ENCODE assay signal across 11 mouse cellular contexts in genomic region chr19:33065274-33066200, GRCm38 (mm10).
DNase-seq lines count a peak whose midpoint lies in the region; ATAC-seq and TF ChIP-seq lines count a peak whose summit lies in the region.
"Had no signal": no experiment of that assay in that cellular context is flagged by ENCODE, and none has a peak within 500 bp of the region (broad histone marks: within the 10 kb centered on the region; RNA-seq: fewer than 3 reads in every experiment).

No protein-coding gene starts in this region.

- no peak overlapping the region for H3K9ac ChIP-seq in kidney, embryonic 14.5 days (ENCODE audit: low read depth, low read length)
- H3K9ac ChIP-seq in midbrain, postnatal 0 days (replicated peaks; ENCODE audit: low read length, poor library complexity, severe bottlenecking), result no peak overlapping the region
- H3K9ac ChIP-seq in midbrain, embryonic 13.5 days (replicated peaks), result no peak overlapping the region
- no peak overlapping the region for H3K9ac ChIP-seq in embryonic facial prominence, embryonic 13.5 days
- H3K9ac ChIP-seq in stomach, embryonic 15.5 days, result no peak overlapping the region
- H3K9ac ChIP-seq in neural tube, embryonic 15.5 days (replicated peaks), result no peak overlapping the region
- H3K9ac ChIP-seq: hindbrain, embryonic 13.5 days; liver, embryonic 14.5 days had no signal

- H3K4me3 ChIP-seq in kidney, adult 2 months (ENCODE audit: insufficient read depth, low read depth, low read length), result no peak overlapping the region
- H3K4me3 ChIP-seq in kidney, embryonic 14.5 days (ENCODE audit: low read length), result no peak overlapping the region
- no peak overlapping the region for H3K4me3 ChIP-seq in midbrain, postnatal 0 days (ENCODE audit: low read depth, low read length)
- no peak overlapping the region for H3K4me3 ChIP-seq in midbrain, embryonic 13.5 days (replicated peaks)
- peak overlapping the region; percentile 10; the same call in 1 of the 2 replicates for H3K4me3 ChIP-seq in embryonic facial prominence, embryonic 13.5 days
- H3K4me3 ChIP-seq in stomach, embryonic 15.5 days (replicated peaks), result no peak overlapping the region
- no peak overlapping the region for H3K4me3 ChIP-seq in neural tube, embryonic 15.5 days (replicated peaks)
- H3K4me3 ChIP-seq: hindbrain, embryonic 13.5 days had no signal

- 78% methylated on average over 19 of the region's 19 CpGs for WGBS in kidney, adult 2 months
- WGBS in kidney, embryonic 14.5 days, result 79% methylated on average over 19 of the region's 19 CpGs
- WGBS in midbrain, postnatal 0 days, result 58% methylated on average over 19 of the region's 19 CpGs
- 70% methylated on average over 19 of the region's 19 CpGs for WGBS in midbrain, embryonic 13.5 days
- 23% methylated on average over 19 of the region's 19 CpGs for WGBS in embryonic facial prominence, embryonic 13.5 days
- WGBS in stomach, embryonic 15.5 days, result 50% methylated on average over 19 of the region's 19 CpGs
- 82% methylated on average over 19 of the region's 19 CpGs for WGBS in neural tube, embryonic 15.5 days

- H3K36me3 ChIP-seq in kidney, adult 2 months (ENCODE audit: control insufficient read depth, insufficient read depth, low read length), result no peaks in the 10 kb centered on the region
- H3K36me3 ChIP-seq in kidney, embryonic 14.5 days (ENCODE audit: control insufficient read depth, insufficient read depth, low read length), result no peaks in the 10 kb centered on the region
- no peaks in the 10 kb centered on the region for H3K36me3 ChIP-seq in midbrain, postnatal 0 days (ENCODE audit: insufficient read depth, low read length)
- no peaks in the 10 kb centered on the region for H3K36me3 ChIP-seq in midbrain, embryonic 13.5 days
- no peaks in the 10 kb centered on the region for H3K36me3 ChIP-seq in embryonic facial prominence, embryonic 13.5 days
- no peaks in the 10 kb centered on the region for H3K36me3 ChIP-seq in stomach, embryonic 15.5 days
- no peaks in the 10 kb centered on the region for H3K36me3 ChIP-seq in neural tube, embryonic 15.5 days
- H3K36me3 ChIP-seq: G1E; hindbrain, embryonic 13.5 days had no signal

- H3K27me3 ChIP-seq in kidney, adult 2 months (replicated peaks; ENCODE audit: control insufficient read depth, insufficient read depth, low read length), result no peaks in the 10 kb centered on the region
- H3K27me3 ChIP-seq in kidney, embryonic 14.5 days (ENCODE audit: control insufficient read depth, insufficient read depth, low read length), result no peaks in the 10 kb centered on the region
- H3K27me3 ChIP-seq in midbrain, postnatal 0 days (ENCODE audit: insufficient read depth, low read length), result no peaks in the 10 kb centered on the region
- H3K27me3 ChIP-seq in midbrain, embryonic 13.5 days, result 0 out of 2 replicates have a peak, but pooled peaks cover 4% of the 10 kb centered on the region
- H3K27me3 ChIP-seq in embryonic facial prominence, embryonic 13.5 days, result peaks cover 6% of the 10 kb centered on the region; the same call in 1 of the 2 replicates
- H3K27me3 ChIP-seq in stomach, embryonic 15.5 days (replicated peaks), result no peaks in the 10 kb centered on the region
- no peaks in the 10 kb centered on the region for H3K27me3 ChIP-seq in neural tube, embryonic 15.5 days (replicated peaks)
- H3K27me3 ChIP-seq: hindbrain, embryonic 13.5 days had no signal

- no peak for TF ChIP-seq POLR2A in kidney, adult 2 months (IDR thresholded peaks at IDR 0.05; ENCODE audit: low read depth, low read length)

- no peak overlapping the region for H3K27ac ChIP-seq in kidney, adult 2 months (ENCODE audit: insufficient read depth, low read depth, low read length)
- no peak overlapping the region for H3K27ac ChIP-seq in kidney, embryonic 14.5 days (ENCODE audit: low read depth, low read length)
- no peak overlapping the region for H3K27ac ChIP-seq in midbrain, postnatal 0 days (ENCODE audit: low read depth, low read length)
- H3K27ac ChIP-seq in midbrain, embryonic 13.5 days, result no peak overlapping the region
- peak overlapping the region; percentile 89 for H3K27ac ChIP-seq in embryonic facial prominence, embryonic 13.5 days
- peak overlapping the region; percentile 14; the same call in 1 of the 2 replicates for H3K27ac ChIP-seq in stomach, embryonic 15.5 days
- H3K27ac ChIP-seq in neural tube, embryonic 15.5 days (replicated peaks), result no peak overlapping the region
- H3K27ac ChIP-seq: hindbrain, embryonic 13.5 days; liver, embryonic 14.5 days had no signal

- ATAC-seq in kidney, embryonic 14.5 days (ENCODE audit: low FRiP score, low TSS enrichment), result no peak
- ATAC-seq in midbrain, postnatal 0 days (ENCODE audit: low FRiP score), result peak; percentile 54; the same call in 1 of the 2 replicates
- no peak for ATAC-seq in midbrain, embryonic 13.5 days
- ATAC-seq in embryonic facial prominence, embryonic 13.5 days (ENCODE audit: insufficient number of reproducible peaks, insufficient read depth, low FRiP score, low TSS enrichment, low read depth), result peak; percentile 43
- ATAC-seq in stomach, embryonic 15.5 days (ENCODE audit: insufficient read depth, low FRiP score, low read depth), result no peak
- no peak for ATAC-seq in neural tube, embryonic 15.5 days (ENCODE audit: low FRiP score)

- H3K9me3 ChIP-seq in kidney, embryonic 14.5 days (ENCODE audit: control insufficient read depth, low read length), result no peaks in the 10 kb centered on the region
- no peaks in the 10 kb centered on the region for H3K9me3 ChIP-seq in midbrain, postnatal 0 days (ENCODE audit: low read length)
- no peaks in the 10 kb centered on the region for H3K9me3 ChIP-seq in midbrain, embryonic 13.5 days
- no peaks in the 10 kb centered on the region for H3K9me3 ChIP-seq in embryonic facial prominence, embryonic 13.5 days
- H3K9me3 ChIP-seq in stomach, embryonic 15.5 days, result no peaks in the 10 kb centered on the region
- H3K9me3 ChIP-seq in neural tube, embryonic 15.5 days (replicated peaks), result no peaks in the 10 kb centered on the region
- H3K9me3 ChIP-seq: G1E; hindbrain, embryonic 13.5 days had no signal

- no peaks in the 10 kb centered on the region for H3K4me1 ChIP-seq in kidney, adult 2 months (ENCODE audit: control insufficient read depth, insufficient read depth, low read length)
- no peaks in the 10 kb centered on the region for H3K4me1 ChIP-seq in kidney, embryonic 14.5 days (ENCODE audit: control insufficient read depth, insufficient read depth, low read length)
- H3K4me1 ChIP-seq in midbrain, postnatal 0 days (ENCODE audit: insufficient read depth, low read length), result no peaks in the 10 kb centered on the region
- no peaks in the 10 kb centered on the region for H3K4me1 ChIP-seq in midbrain, embryonic 13.5 days (replicated peaks)
- peaks cover 55% of the 10 kb centered on the region for H3K4me1 ChIP-seq in embryonic facial prominence, embryonic 13.5 days
- no peaks in the 10 kb centered on the region for H3K4me1 ChIP-seq in stomach, embryonic 15.5 days
- no peaks in the 10 kb centered on the region for H3K4me1 ChIP-seq in neural tube, embryonic 15.5 days
- H3K4me1 ChIP-seq: hindbrain, embryonic 13.5 days had no signal

- TF ChIP-seq CTCF in kidney, adult 2 months (conservative IDR thresholded peaks at IDR 0.05; ENCODE audit: insufficient read depth, insufficient read length, low read depth, low read length), result no peak
- no peak for TF ChIP-seq CTCF in midbrain, postnatal 0 days (IDR thresholded peaks at IDR 0.05)

- peak; percentile 18 for DNase-seq in kidney, adult 2 months
- peak; percentile 35 for DNase-seq in midbrain, postnatal 0 days (ENCODE audit: low spot score)
- DNase-seq: adrenal gland, postnatal 14 days had no signal

- no peak overlapping the region for H3K4me2 ChIP-seq in kidney, embryonic 14.5 days (replicated peaks; ENCODE audit: low read depth, low read length)
- peak overlapping the region; percentile 18 for H3K4me2 ChIP-seq in midbrain, postnatal 0 days (ENCODE audit: low read depth, low read length, poor library complexity, severe bottlenecking)
- no peak overlapping the region for H3K4me2 ChIP-seq in midbrain, embryonic 13.5 days (replicated peaks)
- H3K4me2 ChIP-seq in embryonic facial prominence, embryonic 13.5 days, result peak overlapping the region; percentile 47
- no peak overlapping the region for H3K4me2 ChIP-seq in stomach, embryonic 15.5 days
- no peak overlapping the region for H3K4me2 ChIP-seq in neural tube, embryonic 15.5 days
- H3K4me2 ChIP-seq: hindbrain, embryonic 13.5 days had no signal

Comparison
In these comparisons a context has a peak if more than half of its experiments do, and no peak if none do; other contexts are left out.
1. ATAC-seq: peak in midbrain, postnatal 0 days (single experiment) and embryonic facial prominence, embryonic 13.5 days (single experiment); none in kidney, embryonic 14.5 days (single experiment), midbrain, embryonic 13.5 days (single experiment), stomach, embryonic 15.5 days (single experiment) and neural tube, embryonic 15.5 days (single experiment).
2. H3K4me2 ChIP-seq: peak in midbrain, postnatal 0 days (single experiment) and embryonic facial prominence, embryonic 13.5 days (single experiment); none in kidney, embryonic 14.5 days (single experiment), midbrain, embryonic 13.5 days (single experiment), stomach, embryonic 15.5 days (single experiment) and neural tube, embryonic 15.5 days (single experiment).
3. H3K27ac ChIP-seq: peak in embryonic facial prominence, embryonic 13.5 days (single experiment) and stomach, embryonic 15.5 days (single experiment); none in kidney, adult 2 months (single experiment), kidney, embryonic 14.5 days (single experiment), midbrain, postnatal 0 days (single experiment), midbrain, embryonic 13.5 days (single experiment) and neural tube, embryonic 15.5 days (single experiment).